Mouse (Mus musculus) heart, embryonic 12.5 days (tissue): ENCODE results near the gene Osbpl11. TPM values are rescaled to one million over a fixed set of nuclear protein-coding genes. Genes with fewer than 3 reads are reported as not detected.
A peak's percentile ranks its signal among the peaks of the same experiment; 100 is the strongest.
"Not testable (repeated sequence)": the region's sequence is repeated elsewhere in the genome, so short reads cannot be mapped to it uniquely, and the experiment has no call there.

Experiments
- ATAC-seq: fragments of 200-750 bp; cut with Nextera tagmentation; 2 replicates; pipeline ENCODE4 v1.8.0; 2017; ENCODE audit warnings: moderate TSS enrichment, moderate library complexity; ENCODE audit not compliant: insufficient number of reproducible peaks, low FRiP score
- H3K27ac ChIP-seq: fragments of 300-500 bp; sonication (generic); 2 replicates; pipeline ENCODE4 v1.5.1; 2016; ENCODE audit warnings: mild to moderate bottlenecking, moderate library complexity; ENCODE audit not compliant: poor library complexity, severe bottlenecking
- H3K27me3 ChIP-seq: fragments of 300-500 bp; sonication (generic); replicated peaks from 2 replicates; pipeline ENCODE4 v1.6.1; 2016; ENCODE audit warnings: mild to moderate bottlenecking, moderate library complexity
- H3K36me3 ChIP-seq: fragments of 300-500 bp; sonication (generic); 2 replicates; pipeline ENCODE4 v1.6.1; 2016; ENCODE audit warnings: mild to moderate bottlenecking, moderate library complexity
- H3K4me1 ChIP-seq: fragments of 300-500 bp; sonication (generic); replicated peaks from 2 replicates; pipeline ENCODE4 v1.6.1; 2016; ENCODE audit warnings: mild to moderate bottlenecking
- H3K4me2 ChIP-seq: fragments of 300-500 bp; sonication (generic); 2 replicates; pipeline ENCODE4 v1.6.1; 2016; ENCODE audit warnings: mild to moderate bottlenecking, moderate library complexity
- H3K4me3 ChIP-seq: fragments of 300-500 bp; sonication (generic); 2 replicates; pipeline ENCODE4 v1.5.1; 2016; ENCODE audit warnings: mild to moderate bottlenecking
- H3K9ac ChIP-seq: fragments of 300-500 bp; sonication (generic); 2 replicates; pipeline ENCODE4 v1.6.1; 2016; ENCODE audit warnings: mild to moderate bottlenecking, moderate library complexity
- H3K9me3 ChIP-seq: fragments of 300-500 bp; sonication (generic); replicated peaks from 2 replicates; pipeline ENCODE4 v1.6.1; 2016; ENCODE audit warnings: mild to moderate bottlenecking, moderate library complexity
- WGBS: fragments of 180-500 bp; shearing (Covaris S2); methylation state at CpG from one replicate; pipeline ENCODE4 v1.1.7; 2016; 5-methylcytosine and 5-hydroxymethylcytosine counted together
- polyA plus RNA-seq: library from polyadenylated mRNA; unstranded; fragments of >200 nt; fragmentation: Nextera tagmentation; extraction: Ambion mirVana; gene quantifications from 2 replicates; pipeline ENCODE4 v1.2.1, GENCODE M21; 2016

The Osbpl11 gene
- polyA plus RNA-seq, 1 experiment from 2014 or later: 20.6 TPM

DNA sequence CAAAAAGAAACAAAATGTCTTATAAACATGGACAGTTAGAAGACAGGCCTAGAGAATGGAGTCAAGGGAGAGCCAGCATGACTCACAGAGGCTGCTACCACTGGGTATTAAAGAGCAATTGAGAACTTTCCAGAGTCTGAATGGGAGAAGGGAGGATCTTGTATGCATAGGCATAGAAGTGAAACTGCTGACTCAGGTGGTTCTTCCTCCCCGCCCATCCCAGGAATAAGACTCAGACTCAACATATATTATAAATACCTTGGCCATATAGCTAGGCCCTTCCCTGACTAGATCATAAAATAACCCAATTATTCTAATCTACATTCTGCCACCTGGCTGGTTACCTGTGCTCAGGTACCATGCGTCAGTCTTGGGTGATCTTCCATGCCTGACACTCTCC is 25.5 kb upstream of the Osbpl11 start:
- peaks cover 5% of the 10 kb centered on the region; the same call in 1 of the 2 replicates for H3K4me1 ChIP-seq
- WGBS: 87% methylated on average over 2 of the region's 2 CpGs
- H3K9ac ChIP-seq: no peak overlapping the region
- ATAC-seq: no peak
- no peaks in the 10 kb centered on the region for H3K36me3 ChIP-seq
- no peak overlapping the region for H3K4me3 ChIP-seq
- no peaks in the 10 kb centered on the region for H3K27me3 ChIP-seq
- H3K4me2 ChIP-seq: no peak overlapping the region
- H3K9me3 ChIP-seq: peaks cover 7% of the 10 kb centered on the region; the same call in 1 of the 2 replicates
- no peak overlapping the region for H3K27ac ChIP-seq

DNA sequence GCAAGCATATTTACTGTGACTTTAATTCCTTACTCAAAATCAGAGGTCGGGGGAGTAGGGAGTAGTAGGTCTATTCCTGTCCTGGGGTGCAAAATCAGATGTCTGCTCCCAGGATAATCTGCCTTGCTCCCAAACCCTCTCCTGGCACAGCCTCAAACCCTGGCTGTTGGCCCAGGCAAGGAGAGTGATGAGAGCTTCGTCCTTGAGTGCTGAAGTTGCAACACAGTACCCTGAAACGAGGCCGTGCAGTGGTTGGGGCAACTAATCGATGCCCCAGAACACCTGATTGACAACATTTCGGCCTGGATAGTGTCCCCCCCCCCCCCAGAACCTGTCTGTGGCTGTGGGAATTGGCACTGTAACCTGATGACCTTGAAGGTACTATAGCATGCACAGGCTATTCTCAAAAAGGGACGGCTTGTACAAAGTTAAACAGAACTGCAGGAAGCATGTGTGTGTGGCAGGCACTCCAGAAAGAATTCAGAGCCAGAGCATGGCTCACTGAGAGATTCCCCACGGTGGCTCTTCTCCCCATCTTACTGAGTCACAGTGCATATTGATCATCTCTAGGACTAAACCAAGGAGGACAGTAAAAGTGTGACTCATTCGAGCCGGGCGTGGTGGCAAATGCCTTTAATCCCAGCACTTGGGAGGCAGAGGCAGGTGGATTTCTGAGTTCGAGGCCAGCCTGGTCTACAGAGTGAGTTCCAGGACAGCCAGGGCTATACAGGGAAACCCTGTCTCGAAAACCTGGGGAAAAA is 21.4 kb upstream of the Osbpl11 start:
- Histone ChIP-seq H3K4me1 (peaks cover 5% of the 10 kb centered on the region; the same call in 1 of the 2 replicates), H3K27me3 (no peaks in the 10 kb centered on the region), H3K4me3 (no peak overlapping the region), H3K9me3 (peaks cover 7% of the 10 kb centered on the region; the same call in 1 of the 2 replicates), H3K9ac (no peak overlapping the region), H3K4me2 (no peak overlapping the region), H3K36me3 (no peaks in the 10 kb centered on the region), H3K27ac (0 out of 2 replicates have a peak overlapping the region, but pooled peaks have one; percentile 35)
- ATAC-seq: no peak
- WGBS: 60% methylated on average over 13 of the region's 13 CpGs

DNA sequence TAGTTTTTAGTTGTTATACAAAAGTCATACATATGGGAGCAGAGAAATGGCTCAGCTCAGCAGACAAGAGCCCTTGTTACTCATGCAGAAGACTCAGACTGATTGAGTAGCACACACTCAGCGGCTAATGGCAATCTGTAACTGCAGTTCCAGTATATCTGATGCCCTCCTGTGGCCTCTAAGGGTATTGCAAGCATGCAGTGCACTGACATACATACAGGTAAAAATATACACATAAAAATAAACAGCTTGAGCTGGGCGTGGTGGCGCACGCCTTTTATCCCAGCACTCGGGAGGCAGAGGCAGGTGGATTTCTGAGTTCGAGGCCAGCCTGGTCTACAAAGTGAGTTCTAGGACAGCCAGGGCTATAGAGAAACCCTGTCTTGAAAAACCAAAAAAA is 18.6 kb upstream of the Osbpl11 start:
- H3K9ac ChIP-seq, H3K4me3 ChIP-seq, H3K27ac ChIP-seq, H3K9me3 ChIP-seq, H3K36me3 ChIP-seq, ATAC-seq, H3K27me3 ChIP-seq, H3K4me2 ChIP-seq: not testable (repeated sequence)
- H3K4me1 ChIP-seq: peaks cover 17% of the 10 kb centered on the region
- 61% methylated on average over 6 of the region's 6 CpGs for WGBS

- peaks cover 17% of the 10 kb centered on the region for H3K4me1 ChIP-seq
- ATAC-seq: no peak
- WGBS: 34% methylated on average over 5 of the region's 5 CpGs
- no peak overlapping the region for H3K4me3 ChIP-seq
- no peaks in the 10 kb centered on the region for H3K27me3 ChIP-seq
- no peak overlapping the region for H3K27ac ChIP-seq
- no peaks in the 10 kb centered on the region for H3K9me3 ChIP-seq
- H3K36me3 ChIP-seq: no peaks in the 10 kb centered on the region
- no peak overlapping the region for H3K4me2 ChIP-seq
- H3K9ac ChIP-seq: no peak overlapping the region
These were observed 17.3 kb upstream of the Osbpl11 start for GRCm38 (mm10) chr16:33167537-33167936.

GRCm38 (mm10) chr16:33169471-33170034 is 15.3 kb upstream of the Osbpl11 start:
- Histone ChIP-seq H3K27ac (no peak overlapping the region), H3K9me3 (0 out of 2 replicates have a peak, but pooled peaks cover 3% of the 10 kb centered on the region), H3K4me3 (no peak overlapping the region), H3K9ac (no peak overlapping the region), H3K4me1 (peaks cover 12% of the 10 kb centered on the region), H3K27me3 (no peaks in the 10 kb centered on the region), H3K4me2 (no peak overlapping the region), H3K36me3 (no peaks in the 10 kb centered on the region)
- 55% methylated on average over 8 of the region's 8 CpGs for WGBS
- no peak for ATAC-seq

DNA sequence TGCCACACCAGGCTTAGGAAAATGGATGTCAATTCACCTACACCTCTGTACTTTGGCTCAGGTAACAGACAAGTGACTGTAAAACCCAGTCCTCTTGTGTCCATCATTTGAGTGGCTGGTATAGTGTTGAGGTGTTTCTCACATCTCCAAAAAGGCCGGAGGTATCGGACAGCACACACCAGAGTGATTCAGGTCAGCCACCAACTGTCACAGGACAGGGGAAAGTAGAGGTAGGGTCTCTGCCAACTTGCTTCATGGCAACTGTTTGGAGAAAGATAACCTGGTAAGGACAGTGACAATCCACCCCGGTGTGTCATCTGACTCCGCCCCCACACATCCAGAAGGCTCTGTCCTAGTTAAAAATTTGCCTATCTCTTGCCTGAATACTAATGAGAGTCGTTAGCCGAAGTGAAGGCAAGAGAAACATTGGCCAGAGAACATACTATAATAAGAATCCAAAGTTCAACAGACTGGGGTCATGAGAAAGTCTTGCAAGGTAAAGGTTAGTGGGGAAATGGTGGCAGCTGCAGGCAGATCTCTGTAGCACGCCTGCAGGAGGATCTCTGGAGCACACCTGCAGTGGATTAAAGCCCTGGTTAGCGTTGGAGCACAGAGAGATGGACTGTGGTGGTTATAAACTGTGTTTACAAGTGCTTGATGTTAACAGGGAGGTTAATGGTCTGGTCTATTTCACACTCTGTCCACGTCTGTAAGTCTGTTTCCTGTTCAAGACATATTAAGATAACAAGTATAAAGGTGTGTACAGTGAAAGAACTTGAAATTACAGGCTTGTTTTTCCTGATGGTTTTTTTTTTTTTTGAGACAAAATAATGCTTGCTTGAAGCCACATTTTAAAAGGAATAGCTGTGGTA is 13.9 kb upstream of the Osbpl11 start:
- Histone ChIP-seq H3K9ac (no peak overlapping the region), H3K4me1 (peaks cover 12% of the 10 kb centered on the region), H3K4me3 (no peak overlapping the region), H3K27ac (no peak overlapping the region), H3K4me2 (no peak overlapping the region), H3K9me3 (0 out of 2 replicates have a peak, but pooled peaks cover 5% of the 10 kb centered on the region), H3K36me3 (no peaks in the 10 kb centered on the region), H3K27me3 (no peaks in the 10 kb centered on the region)
- 67% methylated on average over 9 of the region's 9 CpGs for WGBS
- no peak for ATAC-seq

DNA sequence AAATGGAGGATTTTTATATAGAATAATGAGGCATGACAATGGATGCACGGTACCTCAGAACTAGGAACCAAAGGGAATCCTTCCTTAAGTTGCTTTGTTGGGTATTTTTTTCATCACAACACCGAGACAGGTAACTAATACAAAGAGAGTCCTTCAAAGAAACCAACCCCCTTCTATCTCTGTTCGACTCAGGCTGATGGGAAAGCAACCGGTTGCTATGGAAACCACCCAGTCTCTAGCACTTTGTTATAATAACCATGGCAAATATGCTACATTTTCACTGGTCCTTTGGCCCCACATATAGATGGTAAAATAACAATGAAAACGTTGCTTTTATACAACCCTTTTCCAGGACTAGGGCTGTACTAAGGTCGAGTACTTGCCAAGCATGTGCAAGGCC is 13.1 kb upstream of the Osbpl11 start:
- H3K4me2 ChIP-seq: no peak overlapping the region
- H3K9ac ChIP-seq: no peak overlapping the region
- no peak overlapping the region for H3K4me3 ChIP-seq
- peaks cover 12% of the 10 kb centered on the region for H3K4me1 ChIP-seq
- H3K9me3 ChIP-seq: 0 out of 2 replicates have a peak, but pooled peaks cover 5% of the 10 kb centered on the region
- no peak overlapping the region for H3K27ac ChIP-seq
- H3K36me3 ChIP-seq: no peaks in the 10 kb centered on the region
- WGBS: 81% methylated on average over 6 of the region's 6 CpGs
- H3K27me3 ChIP-seq: no peaks in the 10 kb centered on the region
- ATAC-seq: no peak

DNA sequence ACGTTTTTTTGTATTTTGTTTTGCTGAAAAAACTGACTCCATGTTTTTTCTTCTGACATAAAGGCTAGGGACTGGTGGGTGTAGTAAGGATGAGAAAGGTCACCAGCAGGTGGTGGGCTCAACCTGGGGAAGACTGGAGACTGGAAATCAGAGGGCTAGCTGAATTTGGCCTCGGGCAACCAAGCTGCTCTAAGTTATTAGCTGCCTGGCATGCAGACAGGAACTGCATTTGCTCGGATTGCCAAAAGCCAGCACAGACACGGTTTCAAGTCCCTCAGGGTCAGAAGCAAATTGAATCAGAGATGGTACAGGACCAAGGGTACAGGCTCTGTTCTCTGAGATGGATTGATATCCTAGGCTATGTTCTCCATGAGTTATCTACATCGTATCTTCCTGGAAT is 11.7 kb upstream of the Osbpl11 start:
- 0 out of 2 replicates have a peak, but pooled peaks cover 5% of the 10 kb centered on the region for H3K9me3 ChIP-seq
- ATAC-seq: no peak
- H3K27me3 ChIP-seq: no peaks in the 10 kb centered on the region
- H3K4me3 ChIP-seq: no peak overlapping the region
- no peak overlapping the region for H3K9ac ChIP-seq
- no peak overlapping the region for H3K4me2 ChIP-seq
- 67% methylated on average over 5 of the region's 5 CpGs for WGBS
- H3K36me3 ChIP-seq: no peaks in the 10 kb centered on the region
- H3K27ac ChIP-seq: no peak overlapping the region
- peaks cover 14% of the 10 kb centered on the region for H3K4me1 ChIP-seq

GRCm38 (mm10) chr16:33174695-33175094 is 10.2 kb upstream of the Osbpl11 start:
- no peak overlapping the region for H3K27ac ChIP-seq
- no peaks in the 10 kb centered on the region for H3K36me3 ChIP-seq
- peaks cover 21% of the 10 kb centered on the region for H3K4me1 ChIP-seq
- no peak overlapping the region for H3K9ac ChIP-seq
- H3K27me3 ChIP-seq: no peaks in the 10 kb centered on the region
- no peak overlapping the region for H3K4me2 ChIP-seq
- no peak overlapping the region for H3K4me3 ChIP-seq
- 0 out of 2 replicates have a peak, but pooled peaks cover 5% of the 10 kb centered on the region for H3K9me3 ChIP-seq
- ATAC-seq: no peak

DNA sequence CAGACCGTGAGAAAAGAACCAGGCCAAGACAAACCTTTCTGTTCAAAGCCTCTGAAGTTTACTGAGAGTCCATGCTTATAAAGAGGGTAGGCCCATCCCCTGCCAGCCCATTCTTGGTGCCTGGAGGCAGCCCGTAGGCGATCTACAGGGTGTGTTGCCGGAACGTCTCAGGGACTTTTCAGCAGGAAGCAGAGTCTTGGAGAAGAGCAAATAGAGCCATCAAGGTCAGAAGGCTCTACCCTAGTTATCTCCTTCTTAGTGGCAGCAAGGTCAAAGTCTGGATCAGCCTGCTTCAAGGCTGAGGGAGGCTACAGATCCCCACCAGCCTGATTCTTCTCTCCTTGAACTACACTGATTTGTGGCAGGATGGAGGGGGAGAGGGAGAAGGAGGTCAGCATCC is 8.0 kb upstream of the Osbpl11 start:
- not testable (repeated sequence) for H3K4me1 ChIP-seq, H3K27ac ChIP-seq, H3K27me3 ChIP-seq, H3K36me3 ChIP-seq, H3K4me2 ChIP-seq, ATAC-seq, H3K9ac ChIP-seq, H3K4me3 ChIP-seq, H3K9me3 ChIP-seq
- WGBS: 79% methylated on average over 5 of the region's 5 CpGs

DNA sequence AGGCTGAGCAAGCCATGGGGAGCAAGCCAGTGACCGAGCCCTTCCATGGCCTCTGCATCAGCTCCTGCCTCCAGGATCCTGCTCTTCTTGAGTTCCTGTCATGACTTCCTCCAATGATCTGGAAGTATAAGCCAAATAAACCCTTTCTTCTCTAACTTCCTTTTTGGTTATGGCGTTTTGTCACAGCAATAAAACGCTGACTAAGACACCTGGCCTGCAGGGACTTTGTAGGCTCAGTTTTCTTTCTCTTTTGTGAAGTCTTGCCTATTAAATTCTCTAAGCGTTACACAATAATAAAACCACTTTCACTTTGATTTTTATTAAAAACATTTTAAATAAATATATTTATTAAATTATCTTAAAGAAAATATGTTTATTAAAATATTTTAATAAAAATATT is 7.1 kb upstream of the Osbpl11 start:
- whole genome bisulfite sequencing: 84% methylated on average over 4 of the region's 4 CpGs
- H3K36me3 ChIP-seq: no peaks in the 10 kb centered on the region
- no peak overlapping the region for H3K4me2 ChIP-seq
- H3K4me3 ChIP-seq: no peak overlapping the region
- H3K27ac ChIP-seq: no peak overlapping the region
- H3K27me3 ChIP-seq: no peaks in the 10 kb centered on the region
- no peak overlapping the region for H3K9ac ChIP-seq
- 0 out of 2 replicates have a peak, but pooled peaks cover 5% of the 10 kb centered on the region for H3K9me3 ChIP-seq
- no peak for ATAC-seq
- peaks cover 9% of the 10 kb centered on the region for H3K4me1 ChIP-seq
